Mouse (Mus musculus): Measurements from ENCODE around the gene Klhl7. TPM values are rescaled to one million over a fixed set of nuclear protein-coding genes. Genes with fewer than 3 reads are reported as not detected.

Klhl7 gene
- total and polyA plus RNA-seq, 3 experiments = 7.4 to 48.9 (median 47.7) TPM

DNA sequence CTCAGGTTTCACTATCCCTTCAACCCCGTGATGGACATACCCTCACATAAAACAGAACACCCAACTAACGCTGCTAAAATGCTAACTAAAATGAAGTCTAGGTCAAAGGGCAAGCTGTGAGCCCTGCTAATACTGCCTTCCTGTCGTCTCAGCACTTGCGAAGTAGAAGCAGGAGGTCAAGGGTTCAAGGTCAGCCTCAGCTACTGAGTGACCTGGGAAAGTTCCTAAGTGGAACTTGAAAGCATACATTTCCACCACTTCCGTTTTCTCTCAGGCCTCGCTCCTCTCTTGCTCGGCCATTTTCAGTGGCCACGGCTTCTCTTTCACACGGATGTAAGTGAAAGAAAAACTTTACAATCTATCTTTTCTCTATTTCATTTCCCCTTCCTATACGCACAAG, 107.6 kb downstream of the Klhl7 start:
- H3K4me1 ChIP-seq (ENCODE audit: control insufficient read depth, insufficient read depth, low read length) = no peaks in the 10 kb centered on the region; the same call in 1 of the 2 replicates
- no peaks in the 10 kb centered on the region for H3K79me2 ChIP-seq (replicated peaks; ENCODE audit: control insufficient read depth, insufficient read depth, low read length)
- no peak for DNase-seq
- H3K4me3 ChIP-seq = no peak overlapping the region
- H3K36me3 ChIP-seq (ENCODE audit: control insufficient read depth, insufficient read depth, low read length) = no peaks in the 10 kb centered on the region
- no peak for TF ChIP-seq CTCF (IDR thresholded peaks at IDR 0.05)
- TF ChIP-seq EP300 (IDR thresholded peaks at IDR 0.05; ENCODE audit: insufficient read depth, low read depth, low read length) = no peak
- no peak for TF ChIP-seq POLR2A (IDR thresholded peaks at IDR 0.05; ENCODE audit: insufficient read depth, low read depth, low read length)
- H3K27me3 ChIP-seq (ENCODE audit: control insufficient read depth, insufficient read depth, low read length) = no peaks in the 10 kb centered on the region; the same call in 1 of the 2 replicates
- WGBS = 49% methylated on average over 10 of the region's 10 CpGs
- intact Hi-C loops (cut with DNase I) = no loop called here
- H3K27ac ChIP-seq = no peak overlapping the region
- H3K9ac ChIP-seq (ENCODE audit: low read depth, low read length) = no peak overlapping the region

DNA sequence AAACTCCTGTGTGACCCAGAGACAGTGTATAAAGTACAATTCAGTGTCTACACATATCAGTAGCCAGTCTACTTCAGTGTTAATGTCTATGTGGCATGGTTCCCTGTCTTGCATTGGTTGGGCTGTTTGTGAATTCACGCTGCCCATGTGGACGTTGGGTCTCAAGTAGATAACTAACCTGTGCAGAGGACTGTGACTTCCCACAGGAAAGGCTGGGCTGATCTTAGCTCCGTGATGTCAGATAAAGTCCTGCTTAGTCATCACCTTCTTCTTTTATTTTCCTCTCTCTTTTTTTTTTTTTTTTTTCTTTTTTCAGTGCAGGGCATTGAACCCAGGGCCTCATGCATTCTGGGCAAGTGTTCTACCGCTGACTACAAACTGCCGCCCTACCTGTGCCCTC, 108.1 kb downstream of the Klhl7 start:
- no peaks in the 10 kb centered on the region for H3K79me2 ChIP-seq (replicated peaks; ENCODE audit: control insufficient read depth, insufficient read depth, low read length)
- H3K27me3 ChIP-seq (ENCODE audit: control insufficient read depth, insufficient read depth, low read length) = no peaks in the 10 kb centered on the region; the same call in 1 of the 2 replicates
- no peaks in the 10 kb centered on the region for H3K36me3 ChIP-seq (ENCODE audit: control insufficient read depth, insufficient read depth, low read length)
- DNase-seq = no peak
- no peaks in the 10 kb centered on the region; the same call in 1 of the 2 replicates for H3K4me1 ChIP-seq (ENCODE audit: control insufficient read depth, insufficient read depth, low read length)
- H3K27ac ChIP-seq = no peak overlapping the region
- no peak for TF ChIP-seq CTCF (IDR thresholded peaks at IDR 0.05)
- intact Hi-C loops (cut with DNase I) = no loop called here
- H3K4me3 ChIP-seq = no peak overlapping the region
- H3K9ac ChIP-seq (ENCODE audit: low read depth, low read length) = no peak overlapping the region
- WGBS = 60% methylated on average over 5 of the region's 5 CpGs

Other genes with a start within 250 kb of the Klhl7 start
- gene Fam126a, start 69.9 kb upstream of the Klhl7 start, total RNA-seq (2021) = 10 to 100 TPM; 41.3 to 44.1 TPM
- gene Fam126a, start 69.9 kb upstream of the Klhl7 start, polyA plus RNA-seq (2012; rRNA removed) = 9.2 and 18.1 TPM in 2 replicates
- 1 to 10 TPM; 7.4 to 7.6 TPM for gene Nupl2, start 64.4 kb downstream of the Klhl7 start, total RNA-seq (2021)
- gene Nupl2, start 64.4 kb downstream of the Klhl7 start, polyA plus RNA-seq (2012; rRNA removed) = 5.8 and 7.3 TPM in 2 replicates

All from heart, adult 2 months (tissue).